Mouse (Mus musculus) small intestine, adult 2 months (tissue): Measurements from ENCODE around the gene Slc45a3. TPM values are rescaled to one million over a fixed set of nuclear protein-coding genes. Genes with fewer than 3 reads are reported as not detected.

Experiments used
- H3K27ac ChIP-seq: fragments of 200-500 bp; 2 replicates; pipeline ENCODE4 v1.5.1; 2012; ENCODE audit warnings: low read depth, low read length, control low read depth, inconsistent platforms; ENCODE audit not compliant: insufficient read depth
- H3K27me3 ChIP-seq: fragments of 200-500 bp; 2 replicates; pipeline ENCODE4 v1.6.1; 2012; ENCODE audit warnings: mild to moderate bottlenecking, moderate library complexity, low read length, inconsistent platforms; ENCODE audit not compliant: control insufficient read depth, insufficient read depth
- H3K36me3 ChIP-seq: fragments of 200-500 bp; 2 replicates; pipeline ENCODE4 v1.6.1; 2012; ENCODE audit warnings: mild to moderate bottlenecking, low read length, control low read depth, inconsistent platforms; ENCODE audit not compliant: control insufficient read depth, insufficient read depth
- H3K4me1 ChIP-seq: fragments of 200-500 bp; 2 replicates; pipeline ENCODE4 v1.6.1; 2012; ENCODE audit warnings: low read length, inconsistent platforms, mixed read lengths; ENCODE audit not compliant: control insufficient read depth, insufficient read depth, insufficient read length
- H3K4me3 ChIP-seq: fragments of 200-500 bp; 2 replicates; pipeline ENCODE4 v1.5.1; 2012; ENCODE audit warnings: low read depth, mild to moderate bottlenecking, control low read depth, inconsistent platforms, low read length, moderate library complexity
- CTCF ChIP-seq: fragments of 200-500 bp; IDR thresholded peaks from 2 replicates; pipeline ENCODE4 v1.5.1; 2012; ENCODE audit warnings: low read depth, mild to moderate bottlenecking, control low read depth, inconsistent platforms, low read length, moderate library complexity, mixed read lengths; ENCODE audit not compliant: insufficient replicate concordance, insufficient read length; ENCODE audit errors: extremely low read depth
- POLR2A ChIP-seq: fragments of 200-500 bp; IDR thresholded peaks from 2 replicates; pipeline ENCODE4 v1.6.1; 2012; ENCODE audit warnings: low read depth, mild to moderate bottlenecking, control low read depth, inconsistent platforms, low read length, moderate library complexity
- WGBS: fragments of 180-500 bp; shearing (Covaris S2); methylation state at CpG from one replicate; pipeline ENCODE4 v1.1.7; 2018; 5-methylcytosine and 5-hydroxymethylcytosine counted together
- polyA plus RNA-seq: library from polyadenylated mRNA; depleted of rRNA; stranded (reverse); fragments of >200 nt; gene quantifications from 2 replicates; pipeline ENCODE4 v1.2.3, GENCODE M21; 2012

The Slc45a3 gene
- polyA plus RNA-seq, 1 experiment: 2.1 TPM

- Histone ChIP-seq H3K36me3 (no peaks in the 10 kb centered on the region), H3K27ac (no peak overlapping the region), H3K4me3 (no peak overlapping the region), H3K27me3 (peaks cover 26% of the 10 kb centered on the region), H3K4me1 (peaks cover 12% of the 10 kb centered on the region)
- TF ChIP-seq CTCF (no peak), POLR2A (no peak)
- 75% methylated on average over 5 of the region's 5 CpGs for WGBS
Observed at GRCm38 (mm10) chr1:131965818-131966217, 3.1 kb downstream of the Slc45a3 start.

GRCm38 (mm10) chr1:131967336-131967735 lies 4.6 kb downstream of the Slc45a3 start:
- H3K36me3 ChIP-seq: no peaks in the 10 kb centered on the region
- H3K27ac ChIP-seq: no peak overlapping the region
- TF ChIP-seq POLR2A (no peak), CTCF (no peak)
- 45% methylated on average over 7 of the region's 7 CpGs for WGBS
- H3K4me3 ChIP-seq: no peak overlapping the region
- peaks cover 24% of the 10 kb centered on the region for H3K27me3 ChIP-seq
- peaks cover 12% of the 10 kb centered on the region for H3K4me1 ChIP-seq

GRCm38 (mm10) chr1:131968556-131968955 lies 5.8 kb downstream of the Slc45a3 start:
- TF ChIP-seq CTCF (no peak), POLR2A (no peak)
- Histone ChIP-seq H3K27me3 (peaks cover 13% of the 10 kb centered on the region; the same call in 1 of the 2 replicates), H3K4me3 (no peak overlapping the region), H3K27ac (no peak overlapping the region), H3K36me3 (no peaks in the 10 kb centered on the region), H3K4me1 (peaks cover 5% of the 10 kb centered on the region)
- WGBS: 72% methylated on average over 3 of the region's 3 CpGs

GRCm38 (mm10) chr1:131968983-131969382 lies 6.2 kb downstream of the Slc45a3 start:
- Histone ChIP-seq H3K4me3 (no peak overlapping the region), H3K27ac (no peak overlapping the region), H3K27me3 (peaks cover 8% of the 10 kb centered on the region; the same call in 1 of the 2 replicates), H3K36me3 (no peaks in the 10 kb centered on the region), H3K4me1 (peaks cover 4% of the 10 kb centered on the region)
- WGBS: 82% methylated on average over 6 of the region's 6 CpGs
- TF ChIP-seq POLR2A (no peak), CTCF (no peak)

GRCm38 (mm10) chr1:131969825-131970224 lies 7.1 kb downstream of the Slc45a3 start:
- Histone ChIP-seq H3K27ac (no peak overlapping the region), H3K4me3 (no peak overlapping the region), H3K27me3 (peaks cover 6% of the 10 kb centered on the region; the same call in 1 of the 2 replicates), H3K36me3 (no peaks in the 10 kb centered on the region), H3K4me1 (peaks cover 4% of the 10 kb centered on the region)
- TF ChIP-seq POLR2A (no peak), CTCF (no peak)
- 61% methylated on average over 4 of the region's 4 CpGs for WGBS

- Histone ChIP-seq H3K4me1 (peaks cover 4% of the 10 kb centered on the region), H3K4me3 (no peak overlapping the region), H3K27ac (no peak overlapping the region), H3K36me3 (no peaks in the 10 kb centered on the region), H3K27me3 (peaks cover 6% of the 10 kb centered on the region; the same call in 1 of the 2 replicates)
- no peak for TF ChIP-seq POLR2A
- TF ChIP-seq CTCF: no peak
- WGBS: 79% methylated on average over 5 of the region's 5 CpGs
Observed at GRCm38 (mm10) chr1:131970322-131970660, 7.5 kb downstream of the Slc45a3 start.

GRCm38 (mm10) chr1:131970661-131971520 lies 8.1 kb downstream of the Slc45a3 start:
- TF ChIP-seq CTCF: no peak
- no peak for TF ChIP-seq POLR2A
- no peaks in the 10 kb centered on the region for H3K36me3 ChIP-seq
- H3K4me3 ChIP-seq: no peak overlapping the region
- no peak overlapping the region for H3K27ac ChIP-seq
- peaks cover 6% of the 10 kb centered on the region; the same call in 1 of the 2 replicates for H3K27me3 ChIP-seq
- WGBS: 57% methylated on average over 16 of the region's 16 CpGs
- peaks cover 4% of the 10 kb centered on the region for H3K4me1 ChIP-seq
